Mouse (Mus musculus): ENCODE results near the gene Maf.
A peak's percentile ranks its signal among the peaks of the same experiment; 100 is the strongest.

Gene Maf

DNA sequence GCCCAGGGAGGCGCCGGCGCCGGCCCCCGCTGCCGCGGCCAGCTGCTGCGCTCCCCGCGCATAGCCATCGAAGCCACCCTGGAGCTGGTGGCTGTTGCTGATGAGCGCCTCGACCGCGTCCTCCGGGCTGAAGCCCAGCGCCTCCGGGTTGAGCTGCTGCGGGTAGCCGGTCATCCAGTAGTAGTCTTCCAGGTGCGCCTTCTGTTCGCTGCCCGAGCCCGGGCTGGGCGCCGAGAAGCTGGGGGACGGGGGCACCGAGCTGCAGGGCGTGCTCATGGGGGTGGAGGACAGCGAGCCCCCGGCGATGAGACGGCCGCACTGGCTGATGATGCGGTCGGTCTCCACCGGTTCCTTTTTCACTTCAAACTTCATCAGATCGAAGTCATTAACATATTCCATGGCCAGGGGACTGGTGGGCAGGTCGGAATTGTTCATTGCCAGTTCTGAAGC is 1.2 kb downstream of the Maf start:
- peak; percentile 39 for DNase-seq (ENCODE audit: low read depth, low spot score)

DNA sequence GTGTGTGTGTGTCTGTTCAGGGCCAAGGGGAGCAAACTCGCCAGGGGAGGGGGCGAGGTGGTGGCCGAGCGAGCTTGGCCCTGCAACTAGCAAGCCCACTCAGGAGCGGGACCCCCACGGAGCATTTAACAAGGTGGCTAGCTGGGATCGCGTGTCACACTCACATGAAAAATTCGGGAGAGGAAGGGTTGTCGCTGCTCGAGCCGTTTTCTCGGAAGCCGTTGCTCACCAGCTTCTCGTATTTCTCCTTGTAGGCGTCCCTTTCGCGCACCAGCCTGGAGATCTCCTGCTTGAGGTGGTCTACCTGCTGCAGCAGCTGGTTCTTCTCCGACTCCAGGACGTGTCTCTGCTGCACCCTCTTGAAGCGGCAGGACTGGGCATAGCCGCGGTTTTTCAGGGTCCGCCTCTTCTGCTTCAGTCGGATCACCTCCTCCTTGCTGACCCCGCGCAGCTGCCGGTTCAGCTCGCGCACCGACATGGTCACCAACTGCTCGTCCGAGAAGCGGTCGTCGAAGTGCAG is 1.9 kb downstream of the Maf start:
- DNase-seq (ENCODE audit: low read depth, low spot score) = peak; percentile 69

DNA sequence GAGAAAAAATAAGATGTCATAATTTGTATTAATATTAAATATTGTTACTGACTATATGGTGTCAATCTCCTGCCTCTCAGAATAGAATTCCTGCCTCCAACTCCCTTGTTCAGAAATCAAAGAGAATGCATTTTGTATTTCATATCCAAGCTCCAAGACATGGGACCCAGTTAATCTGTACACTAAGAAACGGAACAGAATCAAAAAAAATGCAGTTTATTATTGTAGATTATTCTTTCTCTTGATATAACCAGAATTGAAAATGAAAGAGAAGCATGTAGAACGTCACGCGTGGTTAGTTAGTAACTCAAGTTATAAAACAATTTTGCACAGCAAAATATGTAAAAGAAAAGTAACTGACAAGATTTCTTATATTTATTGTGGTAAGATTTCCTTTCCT is 4.5 kb downstream of the Maf start:
- no peak for DNase-seq (ENCODE audit: low read depth, low spot score)

DNA sequence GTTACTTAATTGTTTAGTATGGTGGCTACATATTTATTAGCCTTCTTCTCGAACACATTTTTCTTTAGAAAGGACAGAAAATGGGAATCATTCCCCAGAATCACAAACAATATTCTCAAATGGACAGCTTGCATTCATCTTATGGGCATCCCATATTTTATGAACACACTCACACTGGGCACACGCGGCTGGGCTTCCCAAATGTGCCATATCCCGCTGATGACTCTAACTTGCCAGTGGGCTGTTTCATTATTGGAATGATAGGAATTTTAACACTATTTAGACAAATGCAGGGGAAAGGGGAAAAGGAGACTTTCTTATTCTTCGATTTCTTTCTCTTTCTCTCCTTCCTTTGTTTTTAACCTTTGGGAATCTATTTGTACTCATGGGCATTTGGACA is 6.6 kb downstream of the Maf start:
- DNase-seq (ENCODE audit: low read depth, low spot score) = no peak

DNA sequence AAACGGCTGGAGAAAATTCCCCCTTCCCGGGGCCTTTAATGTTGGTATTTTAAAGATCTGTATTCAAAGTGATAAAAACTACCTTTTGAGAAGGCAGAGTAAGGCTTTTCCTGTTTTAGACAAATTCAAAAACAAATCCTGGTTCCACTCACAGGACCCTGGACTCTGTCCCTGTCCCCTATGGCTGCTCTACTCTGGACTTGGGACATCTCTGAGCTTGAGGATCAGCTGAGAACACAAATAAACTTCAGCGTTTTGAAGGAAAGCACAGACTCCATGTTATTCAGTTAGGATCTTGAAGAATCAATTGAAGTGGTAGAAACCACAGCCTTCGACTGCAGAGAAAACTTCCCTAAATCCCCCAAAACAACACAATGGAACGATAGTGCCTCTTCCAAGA is 8.4 kb downstream of the Maf start:
- DNase-seq (ENCODE audit: low read depth, low spot score) = no peak

DNA sequence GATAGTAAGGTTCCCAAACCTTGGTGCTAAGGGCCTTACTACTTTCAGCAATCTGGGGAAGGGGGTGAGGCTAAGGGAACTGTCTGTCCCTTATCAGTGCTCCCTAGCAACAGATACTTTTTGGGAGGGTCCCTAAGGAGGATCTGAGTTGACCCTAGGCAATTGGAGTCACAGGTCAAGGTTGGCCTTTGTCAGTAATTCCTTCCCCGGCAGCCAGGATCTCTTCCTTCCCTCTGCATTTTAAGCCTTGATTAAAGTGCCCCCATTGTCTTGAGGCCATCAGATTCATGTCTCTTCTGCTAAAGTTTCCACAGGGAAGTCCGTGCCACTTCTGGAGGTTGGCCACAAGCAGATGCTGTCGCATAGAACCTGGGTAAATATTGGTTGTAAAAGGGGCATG is 10.2 kb downstream of the Maf start:
- no peak for DNase-seq (ENCODE audit: low read depth, low spot score)

DNA sequence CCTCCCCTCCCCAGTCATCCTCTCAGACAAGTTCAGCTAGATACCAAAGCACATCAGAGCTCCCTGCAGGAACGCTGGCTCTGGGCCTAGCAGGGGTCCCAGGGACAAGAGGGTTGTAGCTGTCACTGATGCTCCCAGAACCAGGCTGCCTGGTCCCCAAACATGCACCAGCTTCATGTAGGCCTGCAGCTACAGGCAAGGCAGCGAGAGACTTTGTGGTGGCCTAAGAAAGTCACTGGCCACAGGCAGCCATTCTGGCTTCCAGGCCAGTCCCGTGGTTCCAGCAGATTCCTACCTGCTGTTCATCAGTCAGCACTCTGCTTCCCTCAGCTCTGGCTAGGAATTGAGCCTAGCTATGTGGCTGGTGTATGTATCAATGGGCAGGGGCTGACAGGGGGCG is 10.9 kb downstream of the Maf start:
- DNase-seq (ENCODE audit: low read depth, low spot score) = no peak

DNA sequence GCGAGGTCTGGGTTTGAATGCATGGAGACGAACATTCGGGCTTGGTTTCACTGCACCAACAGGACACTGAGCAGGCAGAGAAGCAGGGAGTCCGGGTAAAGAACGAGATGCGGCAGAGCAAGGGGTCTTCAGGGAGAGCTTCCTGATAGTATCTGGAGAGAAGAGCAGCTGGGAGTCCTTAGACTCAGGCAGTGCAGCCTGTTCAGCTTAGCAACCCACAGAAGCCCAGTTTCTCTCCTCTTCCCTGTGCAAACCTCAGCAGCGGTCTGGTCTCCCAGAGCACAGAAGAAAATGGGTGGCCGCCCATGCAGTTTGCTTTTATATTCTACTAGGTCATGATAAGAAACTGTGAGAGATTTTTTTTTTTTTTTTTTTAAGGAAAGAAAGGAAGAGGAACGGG is 20.2 kb downstream of the Maf start:
- DNase-seq (ENCODE audit: low read depth, low spot score) = no peak

DNA sequence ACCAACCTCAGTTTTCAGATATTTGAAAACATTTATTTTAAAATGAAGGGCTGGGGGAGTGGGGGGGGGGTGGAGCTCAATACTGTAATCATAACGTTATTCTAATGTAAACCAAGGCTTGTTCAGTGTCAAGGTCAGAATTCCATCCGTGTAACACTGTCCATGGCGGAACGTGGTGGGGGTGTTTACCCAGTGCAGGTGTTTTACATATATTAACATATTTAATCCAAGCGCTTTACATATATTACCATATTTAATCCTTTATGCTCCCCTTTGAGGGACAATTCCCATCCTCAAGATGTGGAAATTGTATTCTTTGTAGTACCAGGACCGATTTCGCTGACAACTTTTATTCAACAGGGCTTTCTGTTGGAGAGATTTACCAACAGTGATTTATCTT is 24.3 kb downstream of the Maf start:
- no peak for DNase-seq (ENCODE audit: low read depth, low spot score)

DNA sequence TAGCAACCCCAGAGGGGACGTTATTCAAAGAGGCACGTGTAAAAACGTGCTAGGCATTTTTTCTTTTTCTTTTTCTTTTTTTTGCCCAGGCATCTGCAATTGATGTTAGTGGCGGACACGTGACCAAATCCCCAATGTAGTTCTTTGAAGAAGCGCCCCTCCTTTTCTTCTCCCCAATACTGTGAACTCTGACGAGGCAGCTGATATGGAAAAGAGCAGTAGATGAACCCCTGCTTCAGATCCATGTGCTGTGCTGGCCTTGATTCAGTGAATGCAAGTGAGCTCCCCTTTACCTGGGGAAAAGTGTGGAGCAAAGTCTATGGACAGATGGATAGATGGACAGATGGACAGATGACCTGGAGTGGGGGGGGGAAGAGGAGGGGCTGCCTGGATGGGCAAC is 28.1 kb downstream of the Maf start:
- no peak for DNase-seq (ENCODE audit: low read depth, low spot score)

DNA sequence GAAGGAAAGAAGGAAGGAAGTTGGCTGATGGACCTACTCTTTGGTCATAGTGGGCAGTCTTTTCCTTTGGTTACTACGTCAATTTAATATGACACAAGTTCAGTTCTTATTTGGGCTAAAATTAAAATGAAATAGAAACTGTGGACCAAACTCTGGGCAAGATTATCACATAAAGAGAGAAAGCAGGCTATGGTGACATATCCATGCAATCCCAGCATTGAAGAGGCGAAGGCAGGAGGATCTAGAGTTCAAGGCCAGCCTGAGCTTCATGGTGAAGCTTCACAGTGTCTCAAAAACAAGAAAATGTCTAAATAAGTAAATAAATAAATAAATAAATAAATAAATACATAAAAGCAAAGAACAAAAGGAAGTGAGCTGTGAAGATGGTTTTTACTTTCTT is 42.7 kb downstream of the Maf start:
- no peak for DNase-seq (ENCODE audit: low read depth, low spot score)

DNA sequence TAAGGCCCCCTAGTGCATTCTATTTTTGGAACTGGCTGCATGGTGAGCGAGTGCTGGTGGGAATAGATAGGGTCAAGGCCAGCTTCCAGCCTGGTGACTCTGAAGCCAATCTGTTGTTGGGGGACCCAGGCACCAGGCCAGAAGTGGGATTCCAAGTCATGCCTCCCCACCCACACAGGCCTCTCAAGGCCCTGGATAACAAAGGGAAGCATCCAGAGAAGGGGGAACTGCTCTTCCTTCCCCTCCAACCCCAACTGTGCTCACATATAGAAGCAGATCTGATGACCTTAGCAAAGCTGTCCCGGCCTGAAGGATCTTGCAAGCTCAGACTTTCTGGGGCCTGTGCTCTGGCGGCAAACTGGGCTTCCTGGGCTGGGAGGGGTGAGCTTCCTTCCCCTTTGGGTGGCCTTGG is 57.5 kb downstream of the Maf start:
- DNase-seq (ENCODE audit: low read depth, low spot score) = no peak

DNA sequence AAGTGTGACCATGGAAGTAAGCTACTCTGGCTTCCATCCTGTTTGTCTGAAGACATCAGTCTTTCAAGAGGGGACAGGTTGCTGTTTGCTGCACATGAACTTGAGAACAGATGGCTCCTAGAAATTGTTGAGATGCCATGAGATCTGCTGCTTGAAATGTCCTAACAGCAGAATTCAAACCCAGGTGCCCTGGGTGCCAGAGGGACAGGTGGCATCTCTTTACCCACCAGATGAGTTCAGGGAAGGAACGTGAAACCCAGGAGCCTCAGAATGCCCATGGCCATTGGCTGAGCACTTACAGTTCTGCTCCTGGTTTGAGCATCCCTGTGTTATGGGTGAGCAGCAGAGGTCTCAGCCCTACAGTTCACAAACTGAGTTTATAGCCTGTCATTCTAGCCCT is 62.5 kb downstream of the Maf start:
- DNase-seq (ENCODE audit: low read depth, low spot score) = no peak

DNA sequence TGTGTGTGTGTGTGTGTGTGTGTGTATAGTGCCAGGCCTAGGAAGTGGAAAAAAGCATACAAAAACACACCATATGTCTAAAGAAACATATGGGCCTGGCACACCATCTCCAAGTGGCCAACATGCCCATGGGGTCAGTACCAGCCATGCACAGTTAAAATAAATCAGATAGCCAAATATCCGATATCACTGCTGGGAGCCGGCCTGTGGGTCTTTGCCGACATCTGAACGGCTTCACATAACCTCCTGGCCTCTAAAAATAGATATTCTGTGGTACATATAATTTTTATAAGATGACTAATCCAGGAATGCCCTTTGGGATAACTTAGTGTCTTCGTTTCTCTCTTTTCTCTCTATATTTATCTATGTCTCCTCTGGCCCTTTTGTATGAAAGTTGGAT is 65.7 kb downstream of the Maf start:
- no peak for DNase-seq (ENCODE audit: low read depth, low spot score)

DNA sequence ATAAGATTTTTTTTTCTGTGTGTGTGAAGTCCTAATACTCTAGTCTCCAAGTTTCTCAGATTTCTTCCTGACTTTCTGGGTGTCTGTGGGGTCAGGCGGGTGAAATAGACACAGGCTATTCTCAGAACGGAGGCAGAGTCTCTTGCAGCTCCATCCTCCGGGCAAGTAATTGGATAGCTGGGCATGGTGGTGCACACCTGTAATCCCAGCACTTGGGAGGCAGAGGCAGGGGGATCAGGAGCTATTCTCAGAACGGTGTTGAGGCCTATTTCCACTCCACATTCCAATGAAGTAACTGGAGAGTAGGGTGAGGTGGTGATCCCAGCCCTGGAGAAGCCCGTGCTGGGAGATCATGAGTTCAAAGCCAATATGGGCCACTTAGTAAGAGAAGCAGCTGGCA is 67.6 kb downstream of the Maf start:
- no peak for DNase-seq (ENCODE audit: low read depth, low spot score)

DNA sequence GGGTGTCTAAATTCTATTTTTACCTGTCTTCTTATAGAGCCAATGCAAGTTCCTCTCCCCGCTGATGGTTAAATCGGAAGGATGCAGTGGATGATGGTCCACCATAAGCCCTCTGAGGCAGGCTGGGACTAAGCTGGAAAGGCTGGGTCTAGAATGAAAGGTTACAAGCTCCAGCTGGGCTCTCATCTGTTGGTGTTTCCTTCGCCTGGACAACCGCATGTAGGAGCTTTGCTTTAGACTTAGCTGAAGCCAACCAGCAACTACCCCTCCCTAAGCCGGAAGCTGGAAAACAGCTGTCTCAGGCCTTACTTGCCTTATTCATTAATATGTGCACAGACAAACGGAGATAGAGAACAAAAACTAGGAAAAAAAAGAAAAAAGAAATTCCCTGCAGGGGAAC is 70.8 kb downstream of the Maf start:
- no peak for DNase-seq (ENCODE audit: low read depth, low spot score)
